Mouse (Mus musculus) forebrain, embryonic 14.5 days (tissue): ENCODE measurements at regions not wholly inside any gene's neighbourhood (a gene's known extent, or its start where the extent isn't known, plus 50 kb on each side); places are given as distances from the start of the nearest gene placed in this dataset.

ENCODE experiments used
- ATAC-seq: fragments of 200-750 bp; cut with Nextera tagmentation; 2 replicates; pipeline ENCODE4 v1.8.0; 2017; ENCODE audit warnings: mild to moderate bottlenecking, moderate library complexity
- DNase-seq: peaks from one replicate; pipeline ENCODE4 v3.0.0-alpha.2; 2015; ENCODE audit warnings: low spot score
- H3K27ac ChIP-seq: fragments of 300-500 bp; sonication (generic); 2 replicates; pipeline ENCODE4 v1.5.1; 2014; ENCODE audit warnings: low read depth, mild to moderate bottlenecking, control low read depth, low read length, moderate library complexity
- H3K27me3 ChIP-seq: fragments of 300-500 bp; sonication (generic); replicated peaks from 2 replicates; pipeline ENCODE4 v1.6.1; 2014; ENCODE audit warnings: low read length, control low read depth, mixed read lengths; ENCODE audit not compliant: control insufficient read depth, insufficient read depth
- H3K36me3 ChIP-seq: fragments of 300-500 bp; sonication (generic); 2 replicates; pipeline ENCODE4 v1.6.1; 2014; ENCODE audit warnings: low read length, control low read depth; ENCODE audit not compliant: control insufficient read depth, insufficient read depth
- H3K4me1 ChIP-seq: fragments of 300-500 bp; sonication (generic); 2 replicates; pipeline ENCODE4 v1.6.1; 2014; ENCODE audit warnings: antibody characterized with exemption, low read length, control low read depth; ENCODE audit not compliant: control insufficient read depth, insufficient read depth
- H3K4me2 ChIP-seq: fragments of 300-500 bp; sonication (generic); 2 replicates; pipeline ENCODE4 v1.6.1; 2014; ENCODE audit warnings: mild to moderate bottlenecking, control low read depth, low read length
- H3K4me3 ChIP-seq: fragments of 300-500 bp; sonication (generic); 2 replicates; pipeline ENCODE4 v1.5.1; 2014; ENCODE audit warnings: low read depth, low read length, control low read depth
- H3K9ac ChIP-seq: fragments of 300-500 bp; sonication (generic); 2 replicates; pipeline ENCODE4 v1.6.1; 2014; ENCODE audit warnings: mild to moderate bottlenecking, low read length, control low read depth, moderate library complexity
- H3K9me3 ChIP-seq: fragments of 300-500 bp; sonication (generic); replicated peaks from 2 replicates; pipeline ENCODE4 v1.6.1; 2016; ENCODE audit warnings: low read length, control low read depth, mixed read lengths; ENCODE audit not compliant: control insufficient read depth
- WGBS: fragments of 180-500 bp; shearing (Covaris S2); extraction: QIAGEN DNeasy Blood & Tissue Kit; methylation state at CpG from one replicate; pipeline ENCODE4 v1.1.7; 2014; 5-methylcytosine and 5-hydroxymethylcytosine counted together

DNA sequence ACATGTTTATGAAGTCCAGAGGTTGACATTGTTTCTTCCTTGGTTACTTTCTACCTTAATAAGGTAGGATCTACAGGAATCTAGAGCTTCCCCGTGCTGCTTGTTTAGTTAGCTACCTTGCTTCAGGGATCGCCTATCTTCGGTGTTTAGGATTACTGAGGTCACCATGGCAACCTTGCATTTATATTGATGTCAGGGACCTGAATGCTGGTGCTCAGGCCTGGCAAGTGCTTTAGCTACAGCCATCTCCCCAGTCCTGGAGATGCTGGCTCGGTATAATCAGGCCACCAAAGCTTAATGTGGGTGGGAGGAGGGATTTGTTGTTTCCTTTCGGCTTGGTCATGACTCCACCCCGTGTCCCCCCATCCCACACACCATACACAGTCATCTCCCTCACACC, 50.0 kb upstream of the Zc3h12a start:
- H3K27ac ChIP-seq = no peak overlapping the region
- no peaks in the 10 kb centered on the region for H3K4me1 ChIP-seq
- no peak overlapping the region for H3K4me2 ChIP-seq
- H3K4me3 ChIP-seq = no peak overlapping the region
- no peak for DNase-seq
- H3K36me3 ChIP-seq = no peaks in the 10 kb centered on the region
- H3K9ac ChIP-seq = no peak overlapping the region
- H3K9me3 ChIP-seq = no peaks in the 10 kb centered on the region
- 32% methylated on average over 6 of the region's 6 CpGs for WGBS
- no peaks in the 10 kb centered on the region for H3K27me3 ChIP-seq
- no peak for ATAC-seq
